Mouse (Mus musculus): ENCODE measurements around the gene Ptpn5. TPM values are rescaled to one million over a fixed set of nuclear protein-coding genes. Genes with fewer than 3 reads are reported as not detected.

Gene Ptpn5
- polyA plus RNA-seq, 1 experiment from 2014 or later: 190 TPM

- 91% methylated on average over 8 of the region's 8 CpGs for WGBS
- Histone ChIP-seq H3K9ac (no peak overlapping the region), H3K4me3 (no peak overlapping the region), H3K27me3 (no peaks in the 10 kb centered on the region), H3K36me3 (no peaks in the 10 kb centered on the region), H3K27ac (replicated peaks) (no peak overlapping the region), H3K4me2 (no peak overlapping the region), H3K4me1 (replicated peaks) (no peaks in the 10 kb centered on the region), H3K9me3 (no peaks in the 10 kb centered on the region)
- no peak for ATAC-seq (ENCODE audit: low FRiP score, low read depth)
Observed at GRCm38 (mm10) chr7:47139823-47140325, 6.4 kb upstream of the Ptpn5 start.

- Histone ChIP-seq H3K27me3 (no peaks in the 10 kb centered on the region), H3K27ac (replicated peaks) (peak overlapping the region; percentile 90; the same call in 1 of the 2 replicates), H3K4me2 (no peak overlapping the region), H3K9me3 (no peaks in the 10 kb centered on the region), H3K4me1 (replicated peaks) (peaks cover 27% of the 10 kb centered on the region), H3K4me3 (no peak overlapping the region), H3K9ac (no peak overlapping the region), H3K36me3 (no peaks in the 10 kb centered on the region)
- WGBS: 40% methylated on average over 5 of the region's 5 CpGs
- no peak for ATAC-seq (ENCODE audit: low FRiP score, low read depth)
Observed at GRCm38 (mm10) chr7:47134570-47134969, 1.1 kb upstream of the Ptpn5 start.

GRCm38 (mm10) chr7:47132931-47133260 lies 588 bp downstream of the Ptpn5 start:
- H3K36me3 ChIP-seq: no peaks in the 10 kb centered on the region
- no peak for ATAC-seq (ENCODE audit: low FRiP score, low read depth)

GRCm38 (mm10) chr7:47132180-47132930 lies 1.1 kb downstream of the Ptpn5 start:
- H3K4me1 ChIP-seq (replicated peaks): peaks cover 27% of the 10 kb centered on the region
- H3K27me3 ChIP-seq: no peaks in the 10 kb centered on the region
- WGBS: 1% methylated on average over 62 of the region's 65 CpGs
- ATAC-seq (ENCODE audit: low FRiP score, low read depth): peak; percentile 91
- peak overlapping the region; percentile 90 for H3K27ac ChIP-seq (replicated peaks)
- H3K9me3 ChIP-seq: no peaks in the 10 kb centered on the region
- peak overlapping the region; percentile 74 for H3K4me2 ChIP-seq
- H3K9ac ChIP-seq: peak overlapping the region; percentile 62
- H3K4me3 ChIP-seq: peak overlapping the region; percentile 79
- no peaks in the 10 kb centered on the region for H3K36me3 ChIP-seq

More at GRCm38 (mm10) chr7:47132931-47133260, 588 bp downstream of the Ptpn5 start:
- peaks cover 27% of the 10 kb centered on the region for H3K4me1 ChIP-seq (replicated peaks)
- peak overlapping the region; percentile 62 for H3K9ac ChIP-seq
- H3K27ac ChIP-seq (replicated peaks): peak overlapping the region; percentile 90
- no peaks in the 10 kb centered on the region for H3K27me3 ChIP-seq
- H3K9me3 ChIP-seq: no peaks in the 10 kb centered on the region
- H3K4me2 ChIP-seq: peak overlapping the region; percentile 74
- peak overlapping the region; percentile 79 for H3K4me3 ChIP-seq
- 2% methylated on average over 10 of the region's 10 CpGs for WGBS

DNA sequence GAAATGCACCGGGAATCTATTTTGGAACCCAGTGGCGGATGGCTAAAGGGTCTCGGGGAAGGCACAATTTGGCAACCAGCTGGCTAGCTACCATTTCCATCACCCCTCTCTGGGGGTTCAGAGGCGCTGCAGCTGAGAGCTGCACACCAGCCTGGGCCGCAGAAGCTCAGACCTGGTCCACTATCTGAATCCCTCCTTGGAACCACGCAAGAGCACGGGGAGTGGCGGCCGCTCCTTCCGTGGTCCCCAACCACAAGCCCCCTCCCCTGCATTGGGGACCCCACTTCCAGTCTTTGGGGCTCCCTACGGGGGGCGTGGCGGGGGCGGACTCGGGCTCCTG lies 1.7 kb downstream of the Ptpn5 start:
- H3K4me3 ChIP-seq: peak overlapping the region; percentile 79
- peak overlapping the region; percentile 90 for H3K27ac ChIP-seq (replicated peaks)
- H3K27me3 ChIP-seq: no peaks in the 10 kb centered on the region
- peak overlapping the region; percentile 74 for H3K4me2 ChIP-seq
- WGBS: 1% methylated on average over 15 of the region's 15 CpGs
- no peaks in the 10 kb centered on the region for H3K9me3 ChIP-seq
- H3K4me1 ChIP-seq (replicated peaks): peaks cover 27% of the 10 kb centered on the region
- no peaks in the 10 kb centered on the region for H3K36me3 ChIP-seq
- ATAC-seq (ENCODE audit: low FRiP score, low read depth): peak; percentile 39
- H3K9ac ChIP-seq: peak overlapping the region; percentile 62

DNA sequence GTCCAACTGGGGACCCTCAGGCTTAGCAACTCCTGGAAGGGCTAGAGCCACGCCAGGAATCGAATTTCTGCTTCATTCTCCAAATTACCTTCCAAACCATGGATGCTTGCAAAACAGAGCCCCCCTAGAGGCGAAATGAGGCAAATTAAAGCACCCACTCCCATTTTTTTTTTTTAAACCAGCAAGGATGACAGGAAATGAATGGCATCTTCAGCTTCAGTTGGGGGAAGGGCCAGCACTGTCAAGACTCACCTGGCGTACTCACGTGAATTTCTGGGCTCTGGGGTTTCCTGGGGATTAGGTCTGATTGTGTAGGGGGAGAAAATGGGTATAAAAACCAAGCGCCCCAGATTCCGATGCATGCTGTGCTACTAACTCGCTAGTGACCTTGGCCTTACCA lies 2.2 kb downstream of the Ptpn5 start:
- H3K36me3 ChIP-seq: 0 out of 2 replicates have a peak, but pooled peaks cover 4% of the 10 kb centered on the region
- ATAC-seq (ENCODE audit: low FRiP score, low read depth): no peak
- H3K4me1 ChIP-seq (replicated peaks): peaks cover 27% of the 10 kb centered on the region
- peak overlapping the region; percentile 62 for H3K9ac ChIP-seq
- 34% methylated on average over 8 of the region's 8 CpGs for WGBS
- peak overlapping the region; percentile 79 for H3K4me3 ChIP-seq
- H3K27me3 ChIP-seq: no peaks in the 10 kb centered on the region
- H3K27ac ChIP-seq (replicated peaks): peak overlapping the region; percentile 90
- no peaks in the 10 kb centered on the region for H3K9me3 ChIP-seq
- H3K4me2 ChIP-seq: peak overlapping the region; percentile 74

GRCm38 (mm10) chr7:47122026-47122425 lies 11.5 kb downstream of the Ptpn5 start:
- no peak overlapping the region for H3K9ac ChIP-seq
- no peak overlapping the region for H3K4me3 ChIP-seq
- H3K4me2 ChIP-seq: no peak overlapping the region
- 96% methylated on average over 3 of the region's 3 CpGs for WGBS
- H3K36me3 ChIP-seq: peaks cover 25% of the 10 kb centered on the region
- H3K27me3 ChIP-seq: no peaks in the 10 kb centered on the region
- ATAC-seq (ENCODE audit: low FRiP score, low read depth): no peak
- H3K4me1 ChIP-seq (replicated peaks): no peaks in the 10 kb centered on the region
- no peaks in the 10 kb centered on the region for H3K9me3 ChIP-seq
- no peak overlapping the region for H3K27ac ChIP-seq (replicated peaks)

DNA sequence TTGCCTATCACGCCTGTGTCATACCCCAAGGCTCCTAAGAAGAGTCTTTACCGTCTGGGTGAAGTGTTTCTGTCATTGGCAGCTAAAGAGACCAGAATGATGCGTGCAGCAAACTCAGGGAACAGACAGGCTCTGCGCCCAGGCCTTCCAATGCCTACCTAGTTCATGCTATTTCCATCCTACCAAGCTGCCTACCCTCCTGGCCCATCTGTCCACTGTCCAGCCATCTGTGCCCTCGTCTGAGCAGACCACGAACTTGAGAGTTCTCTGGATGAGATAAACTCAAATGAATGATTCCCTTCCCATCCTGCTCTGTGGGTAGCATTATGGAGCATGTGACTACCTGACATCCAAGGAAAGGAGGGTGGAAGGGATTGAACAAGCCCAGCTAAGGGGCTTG lies 16.8 kb downstream of the Ptpn5 start:
- Histone ChIP-seq H3K36me3 (peaks cover 17% of the 10 kb centered on the region), H3K9me3 (no peaks in the 10 kb centered on the region), H3K9ac (no peak overlapping the region), H3K27me3 (no peaks in the 10 kb centered on the region), H3K4me1 (replicated peaks) (no peaks in the 10 kb centered on the region), H3K4me2 (no peak overlapping the region), H3K4me3 (no peak overlapping the region), H3K27ac (replicated peaks) (no peak overlapping the region)
- WGBS: 87% methylated on average over 6 of the region's 6 CpGs
- no peak for ATAC-seq (ENCODE audit: low FRiP score, low read depth)

DNA sequence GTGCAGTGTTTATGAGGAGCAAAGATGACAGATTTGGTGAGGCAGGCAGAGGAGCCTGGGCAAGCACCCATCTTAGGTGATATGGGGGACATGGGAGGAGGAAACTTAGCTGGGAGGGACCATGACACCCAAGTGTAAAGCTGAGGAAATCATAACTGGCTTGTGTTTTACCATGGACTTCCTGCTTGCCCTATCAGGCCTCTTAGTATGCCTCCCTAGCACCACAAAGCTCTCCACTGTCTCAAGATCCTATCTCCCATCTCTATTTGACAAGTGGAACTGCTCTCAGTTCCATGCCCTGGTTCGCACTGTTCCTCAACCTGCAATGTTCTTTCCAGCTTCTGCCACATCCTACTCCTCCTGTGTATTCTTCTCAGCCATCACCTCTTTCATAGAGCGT lies 18.0 kb downstream of the Ptpn5 start:
- Histone ChIP-seq H3K4me1 (replicated peaks) (no peaks in the 10 kb centered on the region), H3K36me3 (peaks cover 23% of the 10 kb centered on the region), H3K4me3 (no peak overlapping the region), H3K4me2 (no peak overlapping the region), H3K27me3 (no peaks in the 10 kb centered on the region), H3K9me3 (no peaks in the 10 kb centered on the region), H3K9ac (no peak overlapping the region), H3K27ac (replicated peaks) (no peak overlapping the region)
- ATAC-seq (ENCODE audit: low FRiP score, low read depth): no peak
- WGBS: 92% methylated on average over 2 of the region's 2 CpGs

GRCm38 (mm10) chr7:47113383-47113782 lies 20.1 kb downstream of the Ptpn5 start:
- Histone ChIP-seq H3K9me3 (no peaks in the 10 kb centered on the region), H3K36me3 (peaks cover 31% of the 10 kb centered on the region), H3K4me3 (no peak overlapping the region), H3K27me3 (no peaks in the 10 kb centered on the region), H3K4me1 (replicated peaks) (no peaks in the 10 kb centered on the region), H3K4me2 (no peak overlapping the region), H3K27ac (replicated peaks) (no peak overlapping the region), H3K9ac (no peak overlapping the region)
- no peak for ATAC-seq (ENCODE audit: low FRiP score, low read depth)
- 84% methylated on average over 7 of the region's 7 CpGs for WGBS

DNA sequence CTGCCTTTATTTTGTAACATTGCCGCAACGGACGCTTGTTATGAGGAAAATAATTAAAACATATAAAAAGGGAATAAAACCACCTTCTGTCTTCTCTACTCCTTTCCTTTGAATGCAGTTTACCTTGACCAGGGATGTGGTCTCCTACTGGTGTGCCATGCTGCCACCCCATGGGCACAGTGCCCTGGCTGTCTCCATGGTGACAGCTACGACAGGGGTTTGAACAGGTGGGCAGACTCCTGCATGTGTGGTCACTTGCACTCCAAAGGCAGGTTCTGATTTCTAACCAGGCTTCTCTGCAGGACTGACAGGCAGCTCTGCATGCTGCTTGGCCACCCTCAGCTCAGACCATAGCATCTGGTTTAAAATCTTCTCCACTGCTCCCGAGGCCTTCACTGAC lies 21.4 kb downstream of the Ptpn5 start:
- no peak for ATAC-seq (ENCODE audit: low FRiP score, low read depth)
- H3K27ac ChIP-seq (replicated peaks): no peak overlapping the region
- no peaks in the 10 kb centered on the region for H3K27me3 ChIP-seq
- H3K9ac ChIP-seq: no peak overlapping the region
- no peaks in the 10 kb centered on the region for H3K9me3 ChIP-seq
- WGBS: 92% methylated on average over 5 of the region's 5 CpGs
- H3K4me2 ChIP-seq: no peak overlapping the region
- H3K36me3 ChIP-seq: peaks cover 31% of the 10 kb centered on the region
- no peak overlapping the region for H3K4me3 ChIP-seq
- no peaks in the 10 kb centered on the region for H3K4me1 ChIP-seq (replicated peaks)

DNA sequence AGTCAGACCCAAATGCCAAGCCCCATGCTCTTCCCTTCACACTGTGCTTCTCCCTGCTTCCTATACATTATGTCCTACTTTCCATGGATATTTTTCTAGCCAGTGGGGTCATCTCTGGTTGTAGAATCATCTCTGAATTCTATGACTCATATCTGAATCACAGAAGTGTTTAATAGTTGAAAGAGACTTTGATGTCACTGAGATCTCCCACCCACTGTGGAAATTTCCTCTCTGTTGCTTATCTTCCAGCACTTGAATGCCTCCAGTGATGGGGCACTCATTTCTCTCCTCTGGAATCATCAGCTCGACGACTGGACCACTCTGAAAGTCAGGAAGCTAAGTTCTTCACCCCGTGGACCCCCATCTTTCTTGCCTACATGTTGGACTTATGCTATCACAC lies 22.4 kb downstream of the Ptpn5 start:
- Histone ChIP-seq H3K9ac (no peak overlapping the region), H3K9me3 (no peaks in the 10 kb centered on the region), H3K4me1 (replicated peaks) (no peaks in the 10 kb centered on the region), H3K27me3 (no peaks in the 10 kb centered on the region), H3K36me3 (peaks cover 36% of the 10 kb centered on the region), H3K4me2 (no peak overlapping the region), H3K27ac (replicated peaks) (no peak overlapping the region), H3K4me3 (no peak overlapping the region)
- 81% methylated on average over 3 of the region's 3 CpGs for WGBS
- ATAC-seq (ENCODE audit: low FRiP score, low read depth): no peak

DNA sequence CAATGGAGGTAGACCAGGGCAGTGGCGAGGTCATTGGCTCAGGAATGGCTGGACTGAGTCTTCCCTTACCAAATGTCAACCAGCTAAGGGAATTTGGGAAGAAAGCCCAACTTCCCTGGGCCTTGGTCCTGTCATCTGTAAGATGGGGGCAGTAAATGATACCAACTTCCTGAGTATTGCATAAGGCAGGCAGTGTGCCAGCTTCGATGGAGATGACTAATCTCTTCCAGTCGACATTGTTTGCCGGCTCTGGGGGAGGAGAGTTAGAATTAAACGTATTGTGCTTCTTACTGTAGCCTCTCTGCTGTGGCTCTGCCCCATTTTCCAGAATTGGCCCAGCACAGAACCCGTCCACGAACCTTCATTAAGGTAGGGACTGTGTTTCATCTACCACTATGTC lies 23.0 kb downstream of the Ptpn5 start:
- Histone ChIP-seq H3K36me3 (peaks cover 39% of the 10 kb centered on the region), H3K4me3 (no peak overlapping the region), H3K9ac (no peak overlapping the region), H3K27me3 (no peaks in the 10 kb centered on the region), H3K4me1 (replicated peaks) (no peaks in the 10 kb centered on the region), H3K9me3 (no peaks in the 10 kb centered on the region), H3K27ac (replicated peaks) (no peak overlapping the region), H3K4me2 (no peak overlapping the region)
- no peak for ATAC-seq (ENCODE audit: low FRiP score, low read depth)
- 81% methylated on average over 7 of the region's 7 CpGs for WGBS

All from hindbrain, embryonic 15.5 days (tissue).